Mouse (Mus musculus) olfactory bulb, adult 2 months (tissue): ENCODE results near the gene Pde6d. TPM values are rescaled to one million over a fixed set of nuclear protein-coding genes. Genes with fewer than 3 reads are reported as not detected.
A peak's percentile ranks its signal among the peaks of the same experiment; 100 is the strongest.

Experiments used
- H3K27ac ChIP-seq: fragments of 200-500 bp; 2 replicates; pipeline ENCODE4 v1.5.1; 2012; ENCODE audit warnings: low read depth, low read length; ENCODE audit not compliant: insufficient read depth
- H3K4me1 ChIP-seq: fragments of 200-500 bp; 2 replicates; pipeline ENCODE4 v1.6.1; 2012; ENCODE audit warnings: low read length; ENCODE audit not compliant: control insufficient read depth, insufficient read depth
- H3K4me3 ChIP-seq: fragments of 200-500 bp; 2 replicates; pipeline ENCODE4 v1.5.1; 2012; ENCODE audit warnings: mild to moderate bottlenecking, low read depth, low read length, moderate library complexity; ENCODE audit not compliant: insufficient read depth
- CTCF ChIP-seq: fragments of 200-500 bp; IDR thresholded peaks from 2 replicates; pipeline ENCODE4 v1.5.1; 2012; ENCODE audit warnings: low read depth, mild to moderate bottlenecking, low read length, moderate library complexity; ENCODE audit not compliant: insufficient read depth
- POLR2A ChIP-seq: fragments of 200-500 bp; IDR thresholded peaks from 2 replicates; pipeline ENCODE4 v1.6.1; 2012; ENCODE audit warnings: mild to moderate bottlenecking, low read depth, low read length, moderate library complexity; ENCODE audit not compliant: insufficient read depth
- WGBS: fragments of 180-500 bp; shearing (Covaris S2); methylation state at CpG from one replicate; pipeline ENCODE4 v1.1.7; 2018; 5-methylcytosine and 5-hydroxymethylcytosine counted together
- polyA plus RNA-seq: library from polyadenylated mRNA; stranded (reverse); fragments of >200 nt; gene quantifications from 2 replicates; pipeline ENCODE4 v1.2.4, GENCODE M21; 2012; ENCODE audit warnings: low replicate concordance; ENCODE audit not compliant: missing spikeins, insufficient read depth, insufficient read length

Pde6d gene
- polyA plus RNA-seq = not detected in 2 replicates

DNA sequence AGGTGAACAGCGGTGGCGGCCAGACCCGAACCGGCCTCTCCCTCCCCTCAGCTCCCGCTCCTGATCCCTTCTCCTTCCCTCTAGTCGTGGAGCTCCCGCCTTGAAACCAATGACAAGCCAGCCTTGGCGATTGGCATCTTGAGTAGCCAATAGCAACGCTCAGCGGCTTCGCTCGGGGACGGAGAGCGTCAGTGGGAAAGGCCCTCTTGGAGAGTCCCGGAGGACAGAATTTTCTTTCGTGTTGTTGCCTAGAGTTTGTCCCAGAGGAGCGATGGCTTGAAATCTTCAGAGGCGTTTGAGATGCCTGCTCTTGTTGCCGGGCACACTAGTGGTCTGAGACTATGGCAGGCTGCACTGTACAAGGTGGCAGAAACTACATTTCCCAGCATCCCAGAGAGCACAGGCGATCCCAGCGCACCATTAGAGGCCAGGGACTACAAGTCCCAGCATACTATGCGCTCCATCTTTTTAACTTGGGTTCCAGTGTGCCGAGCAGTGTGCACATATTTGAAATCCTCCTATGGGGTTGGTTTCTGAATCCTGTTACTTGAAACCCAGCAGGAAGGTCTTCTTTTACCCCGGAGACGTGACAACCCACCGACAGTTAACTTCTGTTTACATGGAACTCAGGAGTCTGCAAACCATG lies at the start of gene Pde6d, which contains the start of gene Cops7b:
Gene Pde6d, minus strand, starts transcription at position 179 of the 646 bp plus-strand sequence.
Gene Cops7b, plus strand, starts transcription at position 454 of the 646 bp plus-strand sequence.
- Histone ChIP-seq H3K27ac (no peak within 1 kb of the TSS), H3K4me1 (peaks cover 5% of the 10 kb centered on the region), H3K4me3 (peak within 1 kb of the TSS; percentile 63)
- no peak for TF ChIP-seq CTCF
- peak; percentile 27; the same call in 1 of the 2 replicates for TF ChIP-seq POLR2A
- whole genome bisulfite sequencing = under 1% methylated on average over 26 of the region's 26 CpGs

DNA sequence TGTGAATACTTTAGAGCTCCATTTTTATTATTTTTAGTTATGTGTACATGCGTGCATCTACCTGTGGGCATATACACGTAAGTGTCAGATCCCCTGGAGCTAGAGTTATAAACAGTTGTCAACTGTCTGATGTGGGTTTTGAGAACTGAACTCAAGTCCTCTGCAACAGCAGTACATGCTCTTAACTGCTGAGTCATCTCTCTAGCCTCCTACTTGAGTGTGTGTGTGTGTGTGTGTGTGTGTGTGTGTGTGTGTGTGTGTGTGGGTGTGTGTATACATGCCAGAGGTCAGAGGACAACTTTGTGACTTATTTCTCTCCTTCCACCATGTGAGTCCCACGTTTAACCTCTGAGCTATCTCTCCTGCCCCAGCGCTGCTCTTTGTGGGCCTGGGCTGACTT lies 48.1 kb upstream of the Pde6d start:
- TF ChIP-seq POLR2A = no peak
- TF ChIP-seq CTCF = no peak
- Histone ChIP-seq H3K4me3 (no peak overlapping the region), H3K27ac (no peak overlapping the region), H3K4me1 (peaks cover 16% of the 10 kb centered on the region)
- 90% methylated on average over 4 of the region's 4 CpGs for WGBS

DNA sequence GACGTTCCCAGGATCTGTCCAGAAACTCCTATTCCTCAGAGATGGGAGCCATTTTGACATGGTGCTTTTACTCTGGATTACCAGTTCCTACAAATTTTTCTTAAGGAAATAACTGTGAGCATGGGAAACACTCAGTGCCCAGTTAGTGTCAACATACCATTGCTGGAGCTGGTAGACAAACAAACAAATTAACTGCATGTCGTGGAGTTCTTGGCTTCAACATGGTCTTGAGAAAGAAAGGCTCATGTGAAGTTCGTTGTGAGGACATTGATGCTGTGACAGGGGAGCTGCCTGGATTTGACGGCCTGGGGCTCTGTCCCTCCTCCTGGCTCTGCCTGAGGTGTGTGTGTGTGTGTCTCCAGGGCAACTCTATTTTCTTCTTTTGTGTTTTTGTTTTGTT lies 47.5 kb upstream of the Pde6d start:
- Histone ChIP-seq H3K4me1 (peaks cover 16% of the 10 kb centered on the region), H3K4me3 (no peak overlapping the region), H3K27ac (no peak overlapping the region)
- 59% methylated on average over 4 of the region's 4 CpGs for WGBS
- no peak for TF ChIP-seq CTCF
- TF ChIP-seq POLR2A = no peak

DNA sequence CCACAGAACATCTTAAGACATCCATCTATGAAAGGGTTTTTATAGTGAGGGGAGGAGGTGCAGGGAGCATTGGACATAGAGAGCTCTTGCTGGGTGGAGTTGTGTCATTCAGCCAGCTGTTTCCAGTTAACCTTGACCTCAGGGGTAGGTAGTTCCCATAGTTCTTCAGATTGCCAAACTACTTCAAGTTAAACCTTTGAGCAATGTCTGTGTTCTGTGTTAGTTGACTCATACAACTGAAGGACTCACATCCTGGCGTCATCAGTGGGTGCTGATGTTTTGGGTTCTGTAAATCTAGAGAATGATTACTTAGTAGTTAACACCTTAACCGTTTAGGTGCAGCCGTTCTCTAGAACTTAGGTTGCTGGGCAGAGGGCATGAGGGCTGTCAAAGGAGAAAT lies 45.8 kb upstream of the Pde6d start:
- Histone ChIP-seq H3K4me3 (no peak overlapping the region), H3K27ac (no peak overlapping the region), H3K4me1 (peaks cover 16% of the 10 kb centered on the region)
- WGBS = 85% methylated on average over 3 of the region's 3 CpGs
- TF ChIP-seq CTCF (no peak), POLR2A (no peak)

DNA sequence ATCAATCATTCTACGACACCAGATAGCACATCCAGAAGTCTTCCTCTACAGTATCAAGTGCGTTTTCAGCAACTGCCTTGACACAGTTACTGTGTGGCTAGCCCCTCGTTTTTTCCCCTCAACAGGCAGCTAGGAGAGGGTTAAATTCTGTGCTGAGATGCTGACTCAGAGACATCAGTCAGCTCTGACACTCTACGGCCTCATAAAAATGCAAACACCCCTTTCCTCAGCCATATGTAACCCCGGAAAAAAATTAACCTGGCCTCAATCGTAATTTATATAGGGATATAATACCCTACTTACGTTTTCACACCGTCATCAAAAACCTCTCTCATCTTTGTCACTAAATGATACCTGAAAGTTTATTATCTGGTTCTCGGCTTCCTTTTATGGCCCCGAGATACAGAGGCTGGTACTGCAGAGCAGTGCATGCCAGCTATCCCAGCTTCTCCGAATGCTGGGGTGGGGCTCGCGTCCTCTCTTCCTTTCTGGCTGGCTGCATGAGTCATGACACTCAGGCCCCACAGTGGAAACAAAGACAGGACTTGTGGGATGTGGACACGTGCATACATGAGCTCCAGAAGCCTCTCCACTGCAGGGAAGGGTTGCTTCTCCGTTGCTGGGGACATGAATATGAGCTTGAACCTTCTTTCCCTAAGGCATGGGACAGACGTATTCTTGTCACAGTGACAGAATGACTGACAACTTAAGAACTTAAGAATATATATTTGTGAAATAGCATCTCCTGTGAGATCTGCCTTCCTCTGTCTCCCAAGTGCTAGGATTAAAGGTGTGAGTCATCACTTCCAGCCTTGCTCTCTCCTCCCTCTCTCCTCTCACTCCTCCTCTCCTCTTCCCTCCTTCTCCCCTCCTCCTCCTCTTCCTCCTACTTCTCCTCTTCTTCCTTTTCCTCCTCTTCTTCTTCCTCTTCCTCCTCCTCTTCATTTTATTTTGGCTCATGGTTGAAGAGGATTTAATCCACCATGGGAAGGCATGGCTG lies 40.9 kb upstream of the Pde6d start:
- Histone ChIP-seq H3K4me1 (peaks cover 4% of the 10 kb centered on the region), H3K4me3 (no peak overlapping the region), H3K27ac (peak overlapping the region; percentile 56)
- no peak for TF ChIP-seq CTCF
- TF ChIP-seq POLR2A = no peak
- WGBS = 61% methylated on average over 16 of the region's 16 CpGs

DNA sequence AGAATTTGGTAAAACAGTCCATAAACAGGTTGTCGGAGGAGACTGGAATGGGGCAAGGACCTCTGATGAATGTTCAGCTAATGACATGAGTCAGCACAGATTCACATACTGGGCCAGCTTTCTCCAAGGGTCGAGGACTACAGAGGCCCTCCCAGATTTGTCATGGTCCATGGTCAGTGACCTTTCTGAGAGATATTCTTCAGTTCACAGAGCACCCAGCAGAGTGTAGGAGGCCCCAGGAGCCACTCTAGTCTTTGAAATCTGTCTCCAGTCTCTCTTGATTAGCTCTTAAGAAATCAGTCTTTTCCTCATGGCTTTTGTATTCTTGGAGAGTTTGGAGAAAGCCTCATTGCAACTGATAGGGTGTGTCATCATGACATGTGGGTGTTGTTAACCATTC lies 39.9 kb upstream of the Pde6d start:
- no peak for TF ChIP-seq POLR2A
- no peak for TF ChIP-seq CTCF
- no peak overlapping the region for H3K4me3 ChIP-seq
- 79% methylated on average over 2 of the region's 2 CpGs for WGBS
- H3K4me1 ChIP-seq = peaks cover 4% of the 10 kb centered on the region
- no peak overlapping the region for H3K27ac ChIP-seq

DNA sequence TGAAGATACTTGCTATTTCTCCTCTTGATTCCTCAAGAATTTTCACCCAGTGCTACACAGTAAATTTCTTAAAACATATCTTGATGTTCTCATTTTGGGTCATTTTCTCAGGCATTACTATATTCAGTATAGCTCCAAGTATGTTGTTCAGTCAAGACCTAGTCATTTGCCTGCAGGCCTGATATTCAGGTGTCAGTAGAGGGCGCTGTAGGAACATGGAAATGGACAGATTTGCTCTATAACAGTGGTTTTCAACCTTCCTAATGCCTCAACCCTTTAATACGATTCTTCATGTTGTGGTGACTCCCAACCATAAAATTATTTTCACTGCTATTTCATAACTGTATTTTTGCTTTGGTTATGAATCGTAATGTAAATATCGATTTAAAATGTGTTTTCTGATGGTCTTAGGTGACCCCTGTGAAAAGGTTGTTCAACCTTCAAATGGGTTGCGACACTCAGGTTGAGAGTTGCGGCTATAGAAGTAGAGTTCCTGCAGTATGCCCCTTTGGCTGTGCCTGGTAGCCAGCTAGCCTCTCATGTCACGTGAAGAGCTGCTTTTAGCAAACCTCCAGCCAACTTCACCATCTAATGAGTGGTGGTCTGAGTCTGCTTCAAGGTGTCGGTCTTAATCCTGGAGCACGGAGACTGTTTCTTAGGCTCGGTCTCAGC lies 36.2 kb upstream of the Pde6d start:
- H3K4me3 ChIP-seq = no peak overlapping the region
- no peak overlapping the region for H3K27ac ChIP-seq
- no peak for TF ChIP-seq CTCF
- no peak for TF ChIP-seq POLR2A
- peaks cover 4% of the 10 kb centered on the region for H3K4me1 ChIP-seq
- WGBS = 64% methylated on average over 10 of the region's 10 CpGs

DNA sequence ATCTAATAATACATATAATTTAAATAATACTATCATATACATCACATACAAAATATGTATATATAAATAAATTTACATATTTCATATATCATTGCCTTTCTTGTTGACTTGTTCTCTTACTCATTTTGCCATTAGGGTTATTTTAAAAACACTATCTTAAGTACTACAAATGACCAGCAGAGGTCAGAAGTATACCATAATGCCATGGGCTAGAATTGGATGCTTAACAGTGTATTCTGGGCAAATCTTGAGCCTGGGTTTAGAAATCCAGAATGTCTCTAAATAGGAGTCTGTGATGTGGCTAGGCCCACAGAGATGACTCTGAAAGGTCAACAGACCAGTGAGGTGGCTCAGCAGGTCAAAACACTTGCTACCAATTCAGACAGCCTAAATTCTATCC lies 31.8 kb upstream of the Pde6d start:
- no peak overlapping the region for H3K27ac ChIP-seq

More for the DNA sequence above, 31.8 kb upstream of the Pde6d start:
- H3K4me3 ChIP-seq = no peak overlapping the region
- no peak for TF ChIP-seq CTCF
- no peak for TF ChIP-seq POLR2A
- no peaks in the 10 kb centered on the region for H3K4me1 ChIP-seq
